Mouse (Mus musculus): ENCODE measurements around the gene Masp1. TPM values are rescaled to one million over a fixed set of nuclear protein-coding genes. Genes with fewer than 3 reads are reported as not detected.

Gene Masp1
- total RNA-seq (2018; cell fraction: chromatin; rRNA removed) = 1 to 10 TPM in 1 of 26 experiments, under 1 TPM in 7, not detected in 18; 0.31 to 2.7 (median 0.52) TPM
- total RNA-seq (2018; cell fraction: cytosol; rRNA removed) = under 1 TPM; 0.04 to 0.28 (median 0.11) TPM
- under 1 TPM in 14 of 26 experiments, not detected in 12; 0.12 to 0.52 (median 0.28) TPM for total RNA-seq (2018; cell fraction: nucleus; rRNA removed)
- polyA plus RNA-seq (2018) = 0.20 to 0.24 TPM in 2 of 3 replicates, not detected in the other

DNA sequence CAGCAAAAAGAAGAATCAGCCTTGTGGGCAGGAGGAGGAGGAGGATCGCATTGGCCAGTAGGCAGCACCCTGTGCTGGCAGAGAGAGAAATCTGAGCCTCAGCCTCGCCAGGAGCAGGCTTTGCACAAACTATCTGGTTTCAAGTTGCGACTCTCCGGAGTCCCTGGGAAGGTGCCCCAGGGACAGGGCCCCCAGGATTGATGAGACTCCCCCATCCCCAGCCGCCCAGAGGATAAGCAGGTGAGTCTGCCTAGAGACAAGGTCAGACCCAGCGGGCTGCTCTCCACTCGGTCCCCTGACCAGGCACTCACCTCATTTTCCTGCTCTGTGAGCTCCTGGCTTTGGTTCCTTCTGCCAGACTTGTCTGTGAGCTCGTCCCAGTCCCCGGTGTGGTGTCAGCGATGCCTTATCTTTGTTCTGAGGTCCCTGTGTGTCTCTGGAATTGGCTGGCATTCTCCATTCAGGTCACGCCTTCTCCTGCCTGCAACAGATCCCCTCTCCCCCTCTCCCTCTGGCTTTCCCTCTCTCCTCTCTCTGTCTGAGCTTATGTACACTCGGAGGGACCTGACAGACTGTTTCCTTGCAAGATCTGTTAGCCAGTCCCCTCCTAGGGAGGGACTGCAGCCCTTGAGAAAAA, at the start of gene Masp1, which contains the start of gene Rtp4:
TSS of gene Masp1 (minus strand) at position 581 of the 637 bp plus-strand sequence.
TSS of gene Rtp4 (plus strand) at position 57 of the 637 bp plus-strand sequence.
- H3K36me3 ChIP-seq (ENCODE audit: inconsistent target) = no peaks in the 10 kb centered on the region
- no peak within 1 kb of the TSS for H3K4me3 ChIP-seq (ENCODE audit: inconsistent target)
- WGBS (ENCODE audit: missing documents) = 16% methylated on average over 12 of the region's 12 CpGs

DNA sequence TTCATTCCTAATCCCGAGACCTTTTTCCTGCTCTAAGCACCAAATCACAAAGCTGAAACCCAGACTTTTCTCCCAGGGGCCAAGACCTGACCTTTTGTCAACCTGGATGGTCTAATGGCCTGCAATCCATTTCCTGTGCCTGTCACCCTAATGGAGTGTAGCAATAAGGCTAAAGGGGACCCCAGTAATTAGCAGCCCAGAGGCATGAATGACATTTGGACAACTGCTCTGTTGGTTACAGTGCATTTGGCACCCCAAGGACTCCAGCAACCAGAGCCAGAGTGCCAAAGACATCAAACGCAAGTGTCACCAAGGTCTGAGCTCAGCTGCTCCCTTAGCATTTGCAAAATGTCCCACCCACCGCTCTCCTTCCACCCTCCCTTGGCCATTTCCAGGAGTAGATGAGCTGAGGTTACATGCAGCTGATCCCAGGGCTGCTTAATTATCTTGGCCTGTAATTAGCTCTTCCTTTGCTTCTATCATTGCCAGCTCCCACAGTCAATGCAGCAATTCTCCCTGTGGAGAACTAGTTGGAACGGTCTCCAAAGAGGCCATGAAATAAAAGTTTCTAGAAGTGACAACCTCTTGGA, 47.8 kb upstream of the Masp1 start:
- no peak overlapping the region for H3K27ac ChIP-seq
- 93% methylated on average over 4 of the region's 4 CpGs for WGBS (ENCODE audit: missing documents)

More for the DNA sequence above, at the start of gene Masp1, which contains the start of gene Rtp4:
- no peak within 1 kb of the TSS for H3K27ac ChIP-seq
- no peaks in the 10 kb centered on the region for H3K79me2 ChIP-seq (ENCODE audit: inconsistent target)

GRCm38 (mm10) chr16:23557669-23558068, 37.1 kb upstream of the Masp1 start:
- 39% methylated on average over 2 of the region's 2 CpGs for WGBS (ENCODE audit: missing documents)
- Histone ChIP-seq H3K79me2 (ENCODE audit: inconsistent target) (no peaks in the 10 kb centered on the region), H3K27ac (peak overlapping the region; percentile 60), H3K4me3 (ENCODE audit: inconsistent target) (no peak overlapping the region), H3K36me3 (ENCODE audit: inconsistent target) (no peaks in the 10 kb centered on the region)

More for the DNA sequence above, 47.8 kb upstream of the Masp1 start:
- H3K36me3 ChIP-seq (ENCODE audit: inconsistent target) = no peaks in the 10 kb centered on the region
- no peaks in the 10 kb centered on the region for H3K79me2 ChIP-seq (ENCODE audit: inconsistent target)
- no peak overlapping the region for H3K4me3 ChIP-seq (ENCODE audit: inconsistent target)

DNA sequence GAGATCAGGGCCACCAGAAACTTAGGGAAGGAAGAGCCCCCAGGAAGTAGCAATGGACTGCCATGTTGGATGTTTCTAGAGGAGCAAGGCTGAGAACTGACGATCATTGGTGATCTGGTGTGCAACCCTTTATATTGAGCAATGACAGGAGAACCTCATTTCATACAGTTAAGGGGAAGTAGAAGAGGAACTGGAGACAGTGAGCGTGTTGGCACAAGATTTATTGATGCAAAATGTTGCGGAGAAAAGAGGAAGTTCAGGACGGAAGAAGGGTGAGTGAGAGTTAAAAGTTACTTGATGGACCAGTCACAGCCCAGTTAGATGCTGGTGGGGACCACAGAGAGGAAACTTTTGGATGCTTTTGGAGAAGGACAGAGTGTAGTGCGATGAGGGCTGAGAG, 36.6 kb upstream of the Masp1 start:
- WGBS (ENCODE audit: missing documents) = 0% methylated on average over 5 of the region's 5 CpGs
- Histone ChIP-seq H3K79me2 (ENCODE audit: inconsistent target) (no peaks in the 10 kb centered on the region), H3K36me3 (ENCODE audit: inconsistent target) (no peaks in the 10 kb centered on the region), H3K27ac (peak overlapping the region; percentile 60), H3K4me3 (ENCODE audit: inconsistent target) (no peak overlapping the region)

DNA sequence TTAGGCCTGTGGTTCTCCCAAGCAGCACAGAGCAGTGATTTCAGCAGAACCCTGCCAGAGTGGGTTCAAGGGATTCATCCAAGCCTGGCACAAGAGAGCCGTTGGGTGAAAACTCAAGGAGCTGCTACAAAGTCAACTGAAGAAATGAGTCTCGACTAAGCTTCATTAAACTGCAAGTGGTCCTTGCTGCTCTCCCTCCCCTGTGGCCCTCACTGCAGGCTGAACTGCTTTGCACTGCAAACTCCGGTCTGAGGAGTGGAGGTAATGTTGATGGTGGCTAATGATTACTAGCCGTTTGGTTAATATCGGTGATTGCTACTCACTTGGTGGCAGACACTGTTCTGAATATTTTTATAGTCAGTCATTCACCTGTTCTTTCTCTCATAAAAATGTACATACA, 34.1 kb upstream of the Masp1 start:
- 94% methylated on average over 5 of the region's 5 CpGs for WGBS (ENCODE audit: missing documents)
- Histone ChIP-seq H3K79me2 (ENCODE audit: inconsistent target) (no peaks in the 10 kb centered on the region), H3K4me3 (ENCODE audit: inconsistent target) (no peak overlapping the region), H3K27ac (no peak overlapping the region), H3K36me3 (ENCODE audit: inconsistent target) (no peaks in the 10 kb centered on the region)

DNA sequence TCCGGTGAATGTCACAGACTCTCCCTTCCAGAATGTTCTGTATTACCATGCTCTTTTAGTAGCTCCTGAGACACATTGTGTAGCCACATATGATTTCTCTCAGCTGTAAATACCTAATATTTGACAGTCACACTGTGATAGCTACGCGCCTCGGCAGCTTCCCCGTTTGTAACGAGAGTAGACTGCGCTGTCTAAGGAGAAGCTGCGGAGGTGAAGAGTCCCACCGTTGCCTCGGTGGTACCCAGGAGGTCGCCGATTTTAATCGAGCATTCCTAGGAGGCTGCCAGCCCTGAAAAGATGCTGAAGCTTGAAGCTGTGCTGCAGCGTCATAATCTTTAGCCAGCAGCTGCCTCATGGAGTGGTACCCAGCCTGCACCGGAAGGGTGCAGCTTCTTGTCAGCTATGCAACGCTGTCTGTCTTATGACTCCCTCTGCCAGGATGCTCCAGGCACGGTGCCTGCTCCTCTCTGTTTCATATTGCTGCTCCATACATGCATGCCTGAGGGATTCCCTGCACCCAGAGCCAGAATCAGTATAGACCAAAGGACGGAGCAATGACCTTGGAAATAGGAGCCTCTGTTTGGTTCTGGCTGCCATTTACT, 30.5 kb upstream of the Masp1 start:
- Histone ChIP-seq H3K79me2 (ENCODE audit: inconsistent target) (no peaks in the 10 kb centered on the region), H3K27ac (no peak overlapping the region), H3K4me3 (ENCODE audit: inconsistent target) (no peak overlapping the region), H3K36me3 (ENCODE audit: inconsistent target) (no peaks in the 10 kb centered on the region)
- WGBS (ENCODE audit: missing documents) = 85% methylated on average over 18 of the region's 18 CpGs

- no peaks in the 10 kb centered on the region for H3K79me2 ChIP-seq (ENCODE audit: inconsistent target)
- 54% methylated on average over 8 of the region's 8 CpGs for WGBS (ENCODE audit: missing documents)
- no peak overlapping the region for H3K27ac ChIP-seq
- H3K4me3 ChIP-seq (ENCODE audit: inconsistent target) = no peak overlapping the region
- no peaks in the 10 kb centered on the region for H3K36me3 ChIP-seq (ENCODE audit: inconsistent target)
Measured at GRCm38 (mm10) chr16:23550346-23550980, 29.8 kb upstream of the Masp1 start.

- 91% methylated on average over 4 of the region's 4 CpGs for WGBS (ENCODE audit: missing documents)
- Histone ChIP-seq H3K36me3 (ENCODE audit: inconsistent target) (no peaks in the 10 kb centered on the region), H3K27ac (no peak overlapping the region), H3K4me3 (ENCODE audit: inconsistent target) (no peak overlapping the region), H3K79me2 (ENCODE audit: inconsistent target) (no peaks in the 10 kb centered on the region)
Measured at GRCm38 (mm10) chr16:23547783-23548182, 27.2 kb upstream of the Masp1 start.

DNA sequence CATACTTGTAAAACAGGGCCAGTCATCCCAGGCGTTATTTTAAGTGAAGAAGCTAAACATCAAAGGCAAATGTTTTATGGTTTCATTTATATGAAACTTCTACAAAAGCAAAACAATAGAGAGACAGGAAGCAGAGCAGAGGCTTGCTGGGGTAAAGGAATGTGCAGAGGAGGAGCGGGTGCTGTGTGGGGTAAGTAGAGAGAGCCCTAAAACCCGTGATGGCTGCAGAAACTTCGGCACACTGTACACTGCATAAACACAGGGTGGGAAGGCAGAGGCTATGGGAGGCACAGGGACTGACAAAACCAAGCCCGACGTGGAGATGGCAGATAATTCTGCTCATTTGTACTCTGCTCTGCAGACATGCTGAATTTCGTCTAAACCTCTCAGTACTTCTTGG, 23.7 kb upstream of the Masp1 start:
- H3K79me2 ChIP-seq (ENCODE audit: inconsistent target) = no peaks in the 10 kb centered on the region
- no peaks in the 10 kb centered on the region for H3K36me3 ChIP-seq (ENCODE audit: inconsistent target)
- 55% methylated on average over 7 of the region's 7 CpGs for WGBS (ENCODE audit: missing documents)
- H3K27ac ChIP-seq = no peak overlapping the region
- no peak overlapping the region for H3K4me3 ChIP-seq (ENCODE audit: inconsistent target)

GRCm38 (mm10) chr16:23542866-23543265, 22.3 kb upstream of the Masp1 start:
- Histone ChIP-seq H3K27ac (no peak overlapping the region), H3K36me3 (ENCODE audit: inconsistent target) (no peaks in the 10 kb centered on the region), H3K4me3 (ENCODE audit: inconsistent target) (no peak overlapping the region), H3K79me2 (ENCODE audit: inconsistent target) (no peaks in the 10 kb centered on the region)
- WGBS (ENCODE audit: missing documents) = 87% methylated on average over 4 of the region's 4 CpGs

GRCm38 (mm10) chr16:23541046-23541445, 20.4 kb upstream of the Masp1 start:
- H3K27ac ChIP-seq = no peak overlapping the region
- no peaks in the 10 kb centered on the region for H3K36me3 ChIP-seq (ENCODE audit: inconsistent target)
- H3K4me3 ChIP-seq (ENCODE audit: inconsistent target) = no peak overlapping the region
- WGBS (ENCODE audit: missing documents) = 50% methylated on average over 4 of the region's 4 CpGs
- no peaks in the 10 kb centered on the region for H3K79me2 ChIP-seq (ENCODE audit: inconsistent target)

GRCm38 (mm10) chr16:23533707-23534106, 13.1 kb upstream of the Masp1 start:
- Histone ChIP-seq H3K36me3 (ENCODE audit: inconsistent target) (no peaks in the 10 kb centered on the region), H3K4me3 (ENCODE audit: inconsistent target) (no peak overlapping the region), H3K79me2 (ENCODE audit: inconsistent target) (no peaks in the 10 kb centered on the region), H3K27ac (no peak overlapping the region)
- 87% methylated on average over 3 of the region's 3 CpGs for WGBS (ENCODE audit: missing documents)

- Histone ChIP-seq H3K79me2 (ENCODE audit: inconsistent target) (no peaks in the 10 kb centered on the region), H3K4me3 (ENCODE audit: inconsistent target) (no peak overlapping the region), H3K36me3 (ENCODE audit: inconsistent target) (no peaks in the 10 kb centered on the region), H3K27ac (no peak overlapping the region)
- 91% methylated on average over 4 of the region's 4 CpGs for WGBS (ENCODE audit: missing documents)
Measured at GRCm38 (mm10) chr16:23529186-23529585, 8.6 kb upstream of the Masp1 start.

GRCm38 (mm10) chr16:23522081-23522480, 1.5 kb upstream of the Masp1 start:
- Histone ChIP-seq H3K4me3 (ENCODE audit: inconsistent target) (no peak overlapping the region), H3K27ac (no peak overlapping the region), H3K79me2 (ENCODE audit: inconsistent target) (no peaks in the 10 kb centered on the region), H3K36me3 (ENCODE audit: inconsistent target) (no peaks in the 10 kb centered on the region)
- WGBS (ENCODE audit: missing documents) = 87% methylated on average over 5 of the region's 5 CpGs

Data from macrophage (primary cell).